9 mouse cellular contexts compared by ENCODE assay signal in the genomic region with DNA sequence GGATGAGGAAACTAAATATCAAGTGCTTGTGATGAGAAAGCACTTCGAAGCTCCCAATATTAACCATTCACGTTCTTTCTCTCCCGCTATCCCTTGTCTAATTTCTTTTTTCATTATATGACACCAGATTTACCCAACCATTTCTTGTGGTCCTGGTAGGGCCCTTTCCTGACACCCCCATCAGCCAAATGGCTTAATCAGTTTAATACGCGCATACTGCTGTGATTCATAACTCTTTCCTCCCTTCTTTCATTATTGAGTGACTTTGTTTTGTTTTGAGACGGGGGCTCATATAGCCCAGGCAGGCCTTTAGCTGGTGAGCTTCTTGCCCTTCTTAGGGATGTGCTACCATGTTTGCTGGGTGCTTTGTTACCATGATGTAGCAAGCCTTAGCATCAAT. TPM values are rescaled to one million over a fixed set of nuclear protein-coding genes. Genes with fewer than 3 reads are reported as not detected.
DNase-seq lines count a peak whose midpoint lies in the region; ATAC-seq and TF ChIP-seq lines count a peak whose summit lies in the region.
"Had no signal": no experiment of that assay in that cellular context is flagged by ENCODE, and none has a peak within 500 bp of the region (broad histone marks: within the 10 kb centered on the region; RNA-seq: fewer than 3 reads in every experiment).

No protein-coding gene starts in this region.

- no peaks in the 10 kb centered on the region for H3K9me3 ChIP-seq in kidney, embryonic 16.5 days (ENCODE audit: low read length)
- no peaks in the 10 kb centered on the region for H3K9me3 ChIP-seq in embryonic facial prominence, embryonic 11.5 days (replicated peaks; ENCODE audit: control insufficient read depth, low read length)
- H3K9me3 ChIP-seq in hindbrain, postnatal 0 days (ENCODE audit: low read length) = no peaks in the 10 kb centered on the region
- no peaks in the 10 kb centered on the region for H3K9me3 ChIP-seq in midbrain, postnatal 0 days (ENCODE audit: low read length)

- H3K9ac ChIP-seq in kidney, embryonic 16.5 days (replicated peaks; ENCODE audit: low read length) = peak overlapping the region; percentile 93
- H3K9ac ChIP-seq in embryonic facial prominence, embryonic 11.5 days (replicated peaks; ENCODE audit: low read length) = peak overlapping the region; percentile 92
- H3K9ac ChIP-seq in hindbrain, postnatal 0 days (replicated peaks; ENCODE audit: low read length) = peak overlapping the region; percentile 75
- H3K9ac ChIP-seq in midbrain, postnatal 0 days (replicated peaks; ENCODE audit: low read length, poor library complexity, severe bottlenecking) = peak overlapping the region; percentile 90

- peaks cover 15% of the 10 kb centered on the region for H3K4me1 ChIP-seq in kidney, embryonic 16.5 days (ENCODE audit: insufficient read depth, low read length)
- H3K4me1 ChIP-seq in embryonic facial prominence, embryonic 11.5 days (ENCODE audit: control insufficient read depth, insufficient read depth, low read length) = no peaks in the 10 kb centered on the region
- H3K4me1 ChIP-seq in hindbrain, postnatal 0 days (ENCODE audit: insufficient read depth, low read length) = peaks cover 4% of the 10 kb centered on the region; the same call in 1 of the 2 replicates
- peaks cover 3% of the 10 kb centered on the region for H3K4me1 ChIP-seq in midbrain, postnatal 0 days (ENCODE audit: insufficient read depth, low read length)

- WGBS in kidney, embryonic 16.5 days = 19% methylated on average over 6 of the region's 6 CpGs
- WGBS in embryonic facial prominence, embryonic 11.5 days = 33% methylated on average over 6 of the region's 6 CpGs
- 27% methylated on average over 6 of the region's 6 CpGs for WGBS in hindbrain, postnatal 0 days
- WGBS in midbrain, postnatal 0 days = 23% methylated on average over 6 of the region's 6 CpGs

- peaks cover 21% of the 10 kb centered on the region for H3K36me3 ChIP-seq in kidney, embryonic 16.5 days (ENCODE audit: insufficient read depth, low read length)
- H3K36me3 ChIP-seq in embryonic facial prominence, embryonic 11.5 days (replicated peaks; ENCODE audit: control insufficient read depth, insufficient read depth, low read depth, low read length) = no peaks in the 10 kb centered on the region; the same call in 1 of the 2 replicates
- peaks cover 12% of the 10 kb centered on the region; the same call in 1 of the 2 replicates for H3K36me3 ChIP-seq in hindbrain, postnatal 0 days (ENCODE audit: insufficient read depth, low read length)
- peaks cover 6% of the 10 kb centered on the region; the same call in 1 of the 2 replicates for H3K36me3 ChIP-seq in midbrain, postnatal 0 days (ENCODE audit: insufficient read depth, low read length)

- H3K27me3 ChIP-seq in kidney, embryonic 16.5 days (ENCODE audit: insufficient read depth, low read length) = no peaks in the 10 kb centered on the region
- H3K27me3 ChIP-seq in embryonic facial prominence, embryonic 11.5 days (ENCODE audit: control insufficient read depth, insufficient read depth, low read length) = no peaks in the 10 kb centered on the region
- H3K27me3 ChIP-seq in hindbrain, postnatal 0 days (ENCODE audit: insufficient read depth, low read length) = no peaks in the 10 kb centered on the region
- H3K27me3 ChIP-seq in midbrain, postnatal 0 days (ENCODE audit: insufficient read depth, low read length) = no peaks in the 10 kb centered on the region

- DNase-seq in kidney, adult 8-10 months = no peak
- no peak for DNase-seq in embryonic facial prominence, embryonic 11.5 days (ENCODE audit: low spot score)
- no peak for DNase-seq in hindbrain, postnatal 0 days (ENCODE audit: low spot score)
- DNase-seq in midbrain, postnatal 0 days (ENCODE audit: low spot score) = no peak
- no peak for DNase-seq in layer of hippocampus, postnatal 10 days (ENCODE audit: low spot score in 2 of 2)
- no peak for DNase-seq in layer of hippocampus, adult 9-11 months

- H3K4me2 ChIP-seq in kidney, embryonic 16.5 days (replicated peaks; ENCODE audit: low read depth, low read length) = peak overlapping the region; percentile 61
- H3K4me2 ChIP-seq in embryonic facial prominence, embryonic 11.5 days (ENCODE audit: low read depth, low read length) = peak overlapping the region; percentile 52
- peak overlapping the region; percentile 72 for H3K4me2 ChIP-seq in hindbrain, postnatal 0 days (ENCODE audit: low read depth, low read length)
- H3K4me2 ChIP-seq in midbrain, postnatal 0 days (ENCODE audit: low read depth, low read length, poor library complexity, severe bottlenecking) = peak overlapping the region; percentile 59

- H3K4me3 ChIP-seq in kidney, embryonic 16.5 days (ENCODE audit: low read length) = peak overlapping the region; percentile 86
- peak overlapping the region; percentile 74 for H3K4me3 ChIP-seq in embryonic facial prominence, embryonic 11.5 days (ENCODE audit: low read depth, low read length)
- peak overlapping the region; percentile 63 for H3K4me3 ChIP-seq in hindbrain, postnatal 0 days (ENCODE audit: low read length)
- H3K4me3 ChIP-seq in midbrain, postnatal 0 days (ENCODE audit: low read depth, low read length) = peak overlapping the region; percentile 70

- no peak for TF ChIP-seq CTCF in hindbrain, postnatal 0 days (IDR thresholded peaks at IDR 0.05; ENCODE audit: low read depth)
- TF ChIP-seq CTCF in midbrain, postnatal 0 days (IDR thresholded peaks at IDR 0.05) = no peak

- no peak for ATAC-seq in kidney, embryonic 16.5 days (ENCODE audit: low FRiP score, low TSS enrichment)
- ATAC-seq in embryonic facial prominence, embryonic 11.5 days (replicated peaks; ENCODE audit: insufficient number of reproducible peaks, low FRiP score, low TSS enrichment, low read depth) = no peak
- ATAC-seq in hindbrain, postnatal 0 days = no peak
- no peak for ATAC-seq in midbrain, postnatal 0 days (ENCODE audit: low FRiP score)
- no peak for ATAC-seq in erythroid progenitor cell, adult 5-6 weeks (replicated peaks; ENCODE audit: low FRiP score, poor library complexity, severe bottlenecking)

- peak overlapping the region; percentile 99 for H3K27ac ChIP-seq in kidney, embryonic 16.5 days (ENCODE audit: low read length)
- H3K27ac ChIP-seq in embryonic facial prominence, embryonic 11.5 days (replicated peaks; ENCODE audit: low read depth, low read length) = peak overlapping the region; percentile 91; the same call in 1 of the 2 replicates
- H3K27ac ChIP-seq in hindbrain, postnatal 0 days = peak overlapping the region; percentile 98
- H3K27ac ChIP-seq in midbrain, postnatal 0 days (ENCODE audit: low read depth, low read length) = peak overlapping the region; percentile 99

RNA-seq across cellular contexts. Expression of gene Rnf6, which starts 0.4 kb away (rescaled TPM):
- 71.2 and 71.9 TPM in 2 replicates for polyA plus RNA-seq in kidney, embryonic 16.5 days (2015; fragmentation: Nextera tagmentation; extraction: Ambion mirVana)
- 23.7 and 29.2 TPM in 2 replicates for polyA plus RNA-seq in embryonic facial prominence, embryonic 11.5 days (2014; fragmentation: Nextera tagmentation; extraction: Ambion mirVana)
- 5.5 and 14.6 TPM in 2 replicates for total RNA-seq in hindbrain, postnatal 0 days (2014; rRNA removed)
- polyA plus RNA-seq in hindbrain, postnatal 0 days (2015; fragmentation: Nextera tagmentation; extraction: Ambion mirVana) = 27.9 and 28.3 TPM in 2 replicates
- 9.0 and 12.8 TPM in 2 replicates for total RNA-seq in midbrain, postnatal 0 days (2014; rRNA removed)
- 24.6 and 29.9 TPM in 2 replicates for polyA plus RNA-seq in midbrain, postnatal 0 days (2015; fragmentation: Nextera tagmentation; extraction: Ambion mirVana)
- 23.4 and 24.3 TPM in 2 replicates for total RNA-seq in erythroid progenitor cell, adult 5-6 weeks (2015; ENCODE audit: low replicate concordance)
- total RNA-seq in erythroid progenitor cell, adult 5-6 weeks (2017; ENCODE audit: low replicate concordance) = 25.0 and 58.8 TPM in 2 replicates
- total RNA-seq in layer of hippocampus, postnatal 10 days (2021) = 10 to 100 TPM; 42.1 to 45.4 TPM

RNA-seq across cellular contexts. Expression of gene Cdk8, which starts 9.3 kb away (rescaled TPM):
- polyA plus RNA-seq in kidney, embryonic 16.5 days (2015; fragmentation: Nextera tagmentation; extraction: Ambion mirVana) = 11.4 and 12.4 TPM in 2 replicates
- 33.8 and 39.0 TPM in 2 replicates for polyA plus RNA-seq in embryonic facial prominence, embryonic 11.5 days (2014; fragmentation: Nextera tagmentation; extraction: Ambion mirVana)
- 33.8 and 36.0 TPM in 2 replicates for total RNA-seq in hindbrain, postnatal 0 days (2014; rRNA removed)
- polyA plus RNA-seq in hindbrain, postnatal 0 days (2015; fragmentation: Nextera tagmentation; extraction: Ambion mirVana) = 13.2 and 14.4 TPM in 2 replicates
- total RNA-seq in midbrain, postnatal 0 days (2014; rRNA removed) = 42.1 and 46.3 TPM in 2 replicates
- polyA plus RNA-seq in midbrain, postnatal 0 days (2015; fragmentation: Nextera tagmentation; extraction: Ambion mirVana) = 13.9 and 15.4 TPM in 2 replicates
- 74.2 and 103 TPM in 2 replicates for total RNA-seq in erythroid progenitor cell, adult 5-6 weeks (2015; ENCODE audit: low replicate concordance)
- 72.0 and 97.0 TPM in 2 replicates for total RNA-seq in erythroid progenitor cell, adult 5-6 weeks (2017; ENCODE audit: low replicate concordance)
- 10 to 100 TPM; 55.0 to 56.3 TPM for total RNA-seq in layer of hippocampus, postnatal 10 days (2021)

RNA-seq across cellular contexts. Expression of gene 1700001J03Rik, which starts 36.6 kb away (rescaled TPM):
- polyA plus RNA-seq in kidney, embryonic 16.5 days (2015; fragmentation: Nextera tagmentation; extraction: Ambion mirVana) = 0.21 and 0.28 TPM in 2 replicates
- not detected in 2 replicates for polyA plus RNA-seq in embryonic facial prominence, embryonic 11.5 days (2014; fragmentation: Nextera tagmentation; extraction: Ambion mirVana)
- not detected in 2 replicates for total RNA-seq in hindbrain, postnatal 0 days (2014; rRNA removed)
- polyA plus RNA-seq in hindbrain, postnatal 0 days (2015; fragmentation: Nextera tagmentation; extraction: Ambion mirVana) = not detected in 2 replicates
- not detected in 2 replicates for total RNA-seq in midbrain, postnatal 0 days (2014; rRNA removed)
- polyA plus RNA-seq in midbrain, postnatal 0 days (2015; fragmentation: Nextera tagmentation; extraction: Ambion mirVana) = 0.27 TPM in 1 of 2 replicates, not detected in the other
- not detected in 2 replicates for total RNA-seq in erythroid progenitor cell, adult 5-6 weeks (2015; ENCODE audit: low replicate concordance)
- total RNA-seq in erythroid progenitor cell, adult 5-6 weeks (2017; ENCODE audit: low replicate concordance) = not detected in 2 replicates
- 1 to 10 TPM; 1.1 TPM for total RNA-seq in layer of hippocampus, postnatal 10 days (2021)

RNA-seq across cellular contexts. Expression of gene Gm6309, which starts 51.2 kb away (rescaled TPM):
- polyA plus RNA-seq in kidney, embryonic 16.5 days (2015; fragmentation: Nextera tagmentation; extraction: Ambion mirVana) = not detected in 2 replicates
- not detected in 2 replicates for polyA plus RNA-seq in embryonic facial prominence, embryonic 11.5 days (2014; fragmentation: Nextera tagmentation; extraction: Ambion mirVana)
- total RNA-seq in hindbrain, postnatal 0 days (2014; rRNA removed) = not detected in 2 replicates
- not detected in 2 replicates for polyA plus RNA-seq in hindbrain, postnatal 0 days (2015; fragmentation: Nextera tagmentation; extraction: Ambion mirVana)
- not detected in 2 replicates for total RNA-seq in midbrain, postnatal 0 days (2014; rRNA removed)
- not detected in 2 replicates for polyA plus RNA-seq in midbrain, postnatal 0 days (2015; fragmentation: Nextera tagmentation; extraction: Ambion mirVana)
- not detected in 2 replicates for total RNA-seq in erythroid progenitor cell, adult 5-6 weeks (2015; ENCODE audit: low replicate concordance)
- not detected in 2 replicates for total RNA-seq in erythroid progenitor cell, adult 5-6 weeks (2017; ENCODE audit: low replicate concordance)
- not detected for total RNA-seq in layer of hippocampus, postnatal 10 days (2021)
- total RNA-seq: gastrocnemius, adult 18-20 months had no signal
